Mouse (Mus musculus) B cell, adult (primary cell): Measurements from ENCODE around the gene Snapin. TPM values are rescaled to one million over a fixed set of nuclear protein-coding genes. Genes with fewer than 3 reads are reported as not detected.

Experiments used
- total RNA-seq: library from RNA; stranded (reverse); gene quantifications from 4 replicates; pipeline ENCODE4 v1.2.4, GENCODE M21; 2023; ENCODE audit not compliant: inconsistent age

Gene Snapin
- total RNA-seq: 52.9 to 66.8 TPM (median 60.9 TPM) in 4 replicates

GRCm38 (mm10) chr3:90490696-90491256 lies at the start of gene Snapin:
Gene Snapin (minus strand): TSS chr3:90491033.

GRCm38 (mm10) chr3:90537141-90537904 lies 46.5 kb upstream of the Snapin start, which contains the start of gene S100a16:
Gene S100a16 (plus strand): TSS chr3:90537254.

GRCm38 (mm10) chr3:90526580-90526979 lies 35.7 kb upstream of the Snapin start, which contains the start of gene S100a14:
Gene S100a14 (plus strand): TSS chr3:90526856.

GRCm38 (mm10) chr3:90513796-90514590 lies 23.2 kb upstream of the Snapin start, which contains the start of the genes S100a1 and S100a13:
Gene S100a1 (minus strand): TSS chr3:90514392.
Gene S100a13 (plus strand): TSS chr3:90514435.

GRCm38 (mm10) chr3:90508950-90509746 lies 18.3 kb upstream of the Snapin start, which contains the start of gene Chtop:
Gene Chtop (minus strand): TSS chr3:90509498.

GRCm38 (mm10) chr3:90475831-90476611 lies 14.8 kb downstream of the Snapin start, which contains the start of gene Ilf2:
Gene Ilf2 (plus strand): TSS chr3:90476126.

GRCm38 (mm10) chr3:90465686-90466310 lies 25.0 kb downstream of the Snapin start, which contains the start of gene Npr1:
Gene Npr1 (minus strand): TSS chr3:90465866.

Other genes starting within 250 kb of the Snapin start
- gene Creb3l4, start 247.5 kb downstream of the Snapin start, total RNA-seq: not detected in 4 replicates
- 29.2 to 30.8 TPM (median 30.3 TPM) in 4 replicates for gene Slc39a1, start 242.9 kb downstream of the Snapin start, total RNA-seq
- 175 to 191 TPM (median 186 TPM) in 4 replicates for gene Crtc2, start 236.9 kb downstream of the Snapin start, total RNA-seq
- 174 to 198 TPM (median 187 TPM) in 4 replicates for gene Dennd4b, start 225.8 kb downstream of the Snapin start, total RNA-seq
- gene Gatad2b, start 197.9 kb downstream of the Snapin start, total RNA-seq: 110 to 130 TPM (median 118 TPM) in 4 replicates
- gene Slc27a3, start 101.1 kb downstream of the Snapin start, total RNA-seq: 0.99 to 2.0 TPM (median 1.6 TPM) in 4 replicates
- 50.8 to 61.1 TPM (median 56.2 TPM) in 4 replicates for gene Ints3, start 57.4 kb downstream of the Snapin start, total RNA-seq
- 0.83 TPM in 1 of 4 replicates, not detected in the others for gene Npr1, start 25.2 kb downstream of the Snapin start, total RNA-seq
- gene Ilf2, start 14.9 kb downstream of the Snapin start, total RNA-seq: 85.5 to 94.6 TPM (median 90.6 TPM) in 4 replicates
- 188 to 206 TPM (median 192 TPM) in 4 replicates for gene Chtop, start 18.5 kb upstream of the Snapin start, total RNA-seq
- gene S100a1, start 23.4 kb upstream of the Snapin start, total RNA-seq: 1.0 to 1.6 TPM in 2 of 4 replicates, not detected in the others
- gene S100a13, start 23.4 kb upstream of the Snapin start, total RNA-seq: 17.0 to 22.0 TPM (median 19.6 TPM) in 4 replicates
- gene S100a14, start 35.8 kb upstream of the Snapin start, total RNA-seq: 0.48 to 1.3 TPM (median 0.83 TPM) in 3 of 4 replicates, not detected in the other
- not detected in 4 replicates for gene S100a16, start 46.2 kb upstream of the Snapin start, total RNA-seq
- gene S100a3, start 69.5 kb upstream of the Snapin start, total RNA-seq: 0.27 to 1.6 TPM (median 0.86 TPM) in 3 of 4 replicates, not detected in the other
- not detected in 4 replicates for gene S100a2, start 99.2 kb upstream of the Snapin start, total RNA-seq
- 3.3 TPM in 1 of 4 replicates, not detected in the others for gene Gm42674, start 110.9 kb upstream of the Snapin start, total RNA-seq
- 51.7 to 70.7 TPM (median 60.6 TPM) in 4 replicates for gene S100a4, start 112.7 kb upstream of the Snapin start, total RNA-seq
- 2.0 to 6.8 TPM (median 4.0 TPM) in 4 replicates for gene S100a5, start 117.5 kb upstream of the Snapin start, total RNA-seq
- gene S100a6, start 121.8 kb upstream of the Snapin start, total RNA-seq: 62.1 to 83.5 TPM (median 70.4 TPM) in 4 replicates
- gene S100a7a, start 163.0 kb upstream of the Snapin start, total RNA-seq: not detected in 4 replicates
- gene S100a8, start 177.9 kb upstream of the Snapin start, total RNA-seq: 4.9 to 7.9 TPM (median 6.2 TPM) in 4 replicates
- gene S100a9, start 204.7 kb upstream of the Snapin start, total RNA-seq: 5.4 to 8.4 TPM (median 7.1 TPM) in 4 replicates
- gene Pglyrp4, start 235.9 kb upstream of the Snapin start, total RNA-seq: not detected in 4 replicates